Mouse (Mus musculus) left cerebral cortex, adult 2 months (tissue): Measurements from ENCODE around the gene Kcnq5. TPM values are rescaled to one million over a fixed set of nuclear protein-coding genes. Genes with fewer than 3 reads are reported as not detected.
A peak's percentile ranks its signal among the peaks of the same experiment; 100 is the strongest.
"Not testable (repeated sequence)": the region's sequence is repeated elsewhere in the genome, so short reads cannot be mapped to it uniquely, and the experiment has no call there.

Experiments used
- DNase-seq, 2 experiments: peaks; one replicate each; pipeline ENCODE4 v3.0.0; 2021 to 2022; ENCODE audit warnings: low spot score in 2 of 2, mixed read lengths in 1 of 2; ENCODE audit errors: extremely low spot score in 1 of 2
- H3K27ac ChIP-seq: fragments of 200-600 bp; 2 replicates; pipeline ENCODE4 v1.8.1; 2022
- H3K4me3 ChIP-seq: fragments of 200-600 bp; 2 replicates; pipeline ENCODE4 v1.8.1; 2022
- CTCF ChIP-seq: fragments of 200-600 bp; IDR thresholded peaks from 2 replicates; pipeline ENCODE4 v1.8.1; 2022; ENCODE audit warnings: antibody characterized with exemption, mild to moderate bottlenecking, moderate library complexity
- intact Hi-C: fragments of 180-260 bp; cut with DNase I; formaldehyde crosslinking; loops from one replicate; pipeline ENCODE4 v1.15.1; 2025
- total RNA-seq, 2 experiments: library from RNA; stranded (reverse); gene quantifications; 2 replicates each; pipeline ENCODE4 v1.2.3; 2021

Kcnq5 gene
- total RNA-seq, 2 experiments from 2014 or later: 81.3 to 81.5 TPM

DNA sequence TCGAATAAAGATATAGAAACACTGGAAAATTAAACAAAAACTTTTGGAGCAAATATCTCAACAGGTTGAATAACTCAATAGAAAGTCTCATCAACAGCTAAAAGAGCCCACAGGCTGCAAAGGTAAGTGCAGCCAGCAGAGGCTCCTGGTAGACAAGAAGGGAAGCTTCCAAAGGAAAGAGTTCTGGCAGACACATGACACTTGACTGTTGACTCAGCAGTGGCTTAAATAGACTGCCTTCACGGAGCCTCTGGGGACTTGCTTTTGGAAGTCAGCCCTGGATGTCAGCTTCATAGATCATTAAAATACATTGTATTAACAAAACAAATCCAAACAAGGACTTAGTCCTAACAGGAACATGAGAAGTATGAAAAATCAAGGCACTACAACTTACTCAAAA, 513.5 kb downstream of the Kcnq5 start:
- TF ChIP-seq CTCF: no peak; the same call in 1 of the 2 replicates
- Histone ChIP-seq H3K4me3 (no peak overlapping the region), H3K27ac (no peak overlapping the region)
- intact Hi-C loops: no loop called here
- DNase-seq: no peak

DNA sequence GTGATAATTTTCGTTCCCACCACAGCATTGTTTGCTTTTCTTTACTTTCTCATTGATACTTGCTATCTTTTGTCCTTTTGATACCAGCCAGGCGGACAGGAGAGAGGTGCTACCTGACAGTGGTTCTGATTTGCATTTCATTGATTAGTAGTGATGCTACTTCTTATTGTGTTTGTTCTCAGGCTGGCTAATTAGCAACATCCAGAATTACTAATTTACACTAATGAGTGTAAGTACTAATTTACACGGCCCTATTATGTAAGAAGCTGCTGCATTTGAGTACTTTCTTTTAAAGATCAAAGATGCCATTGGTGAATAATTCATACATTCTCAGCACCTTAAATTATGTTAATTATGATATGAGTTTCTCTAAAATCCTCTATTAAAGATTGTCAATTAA, 525.0 kb downstream of the Kcnq5 start:
- Histone ChIP-seq H3K27ac (no peak overlapping the region), H3K4me3 (no peak overlapping the region)
- intact Hi-C loops: no loop called here
- DNase-seq: no peak
- no peak for TF ChIP-seq CTCF

GRCm38 (mm10) chr1:21434853-21435252, 526.9 kb downstream of the Kcnq5 start:
- H3K4me3 ChIP-seq: no peak overlapping the region
- intact Hi-C loops: no loop called here
- no peak overlapping the region for H3K27ac ChIP-seq
- DNase-seq: no peak
- no peak for TF ChIP-seq CTCF

GRCm38 (mm10) chr1:21431666-21432065, 530.1 kb downstream of the Kcnq5 start:
- no peak for DNase-seq
- intact Hi-C loops: no loop called here
- Histone ChIP-seq H3K27ac (no peak overlapping the region), H3K4me3 (no peak overlapping the region)
- no peak for TF ChIP-seq CTCF

DNA sequence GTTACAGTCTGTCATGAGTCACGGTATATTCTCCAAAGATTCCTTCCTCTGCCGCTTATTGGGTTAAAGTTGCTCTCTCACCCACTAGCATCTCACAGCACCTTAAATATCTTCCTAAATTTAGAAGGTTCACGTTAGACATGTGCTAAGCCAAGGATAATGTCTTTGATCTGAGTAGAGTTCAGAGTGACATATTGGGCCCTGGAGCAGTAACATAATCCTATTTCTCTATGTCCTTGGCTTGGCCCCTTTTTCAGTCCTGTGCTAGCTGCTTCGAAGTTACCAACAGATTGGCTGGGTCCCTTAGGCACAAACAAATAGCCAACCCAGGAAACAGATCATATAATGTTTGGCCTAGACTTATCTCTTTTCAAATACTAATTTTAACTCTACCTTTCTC, 533.7 kb downstream of the Kcnq5 start:
- TF ChIP-seq CTCF: no peak
- intact Hi-C loops: no loop called here

GRCm38 (mm10) chr1:21425654-21426053, 536.1 kb downstream of the Kcnq5 start:
- TF ChIP-seq CTCF: no peak
- no peak for DNase-seq
- no peak overlapping the region for H3K27ac ChIP-seq
- no peak overlapping the region for H3K4me3 ChIP-seq
- intact Hi-C loops: no loop called here

More for the DNA sequence above, 533.7 kb downstream of the Kcnq5 start:
- Histone ChIP-seq H3K4me3 (no peak overlapping the region), H3K27ac (no peak overlapping the region)
- DNase-seq: no peak

DNA sequence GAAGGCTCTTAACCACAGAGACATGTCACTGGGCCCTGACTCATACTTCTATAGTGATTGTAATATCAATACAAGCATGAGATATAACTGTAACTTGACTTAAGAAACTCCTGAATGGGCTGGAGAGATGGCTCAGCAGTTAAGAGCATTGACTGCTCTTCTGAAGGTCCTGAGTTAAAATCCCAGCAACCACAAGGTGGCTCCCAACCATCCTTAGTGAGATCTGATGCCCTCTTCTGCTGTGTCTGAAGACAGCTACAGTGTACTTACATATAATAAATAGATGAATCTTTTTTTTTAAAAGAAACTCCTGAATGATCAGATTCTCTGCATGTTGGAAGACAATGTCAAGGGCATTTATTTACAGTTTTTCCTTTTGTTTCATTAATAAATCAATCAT, 542.4 kb downstream of the Kcnq5 start:
- peak in 1 of 2 experiments; percentile 42 for DNase-seq
- Histone ChIP-seq H3K4me3 (no peak overlapping the region), H3K27ac (no peak overlapping the region)
- intact Hi-C loops: loop anchor here (10.0 kb wide), 1 partner anchor 135 kb away; no protein-coding TSS in a partner anchor
- TF ChIP-seq CTCF: peak; percentile 56

GRCm38 (mm10) chr1:21412197-21412555, 549.6 kb downstream of the Kcnq5 start:
- Histone ChIP-seq H3K4me3 (no peak overlapping the region), H3K27ac (peak overlapping the region; percentile 80)
- intact Hi-C loops: loop anchor here (5.0 to 10.0 kb wide), 2 partner anchors 143 to 265 kb away; no protein-coding TSS in a partner anchor
- no peak for TF ChIP-seq CTCF
- DNase-seq: no peak

DNA sequence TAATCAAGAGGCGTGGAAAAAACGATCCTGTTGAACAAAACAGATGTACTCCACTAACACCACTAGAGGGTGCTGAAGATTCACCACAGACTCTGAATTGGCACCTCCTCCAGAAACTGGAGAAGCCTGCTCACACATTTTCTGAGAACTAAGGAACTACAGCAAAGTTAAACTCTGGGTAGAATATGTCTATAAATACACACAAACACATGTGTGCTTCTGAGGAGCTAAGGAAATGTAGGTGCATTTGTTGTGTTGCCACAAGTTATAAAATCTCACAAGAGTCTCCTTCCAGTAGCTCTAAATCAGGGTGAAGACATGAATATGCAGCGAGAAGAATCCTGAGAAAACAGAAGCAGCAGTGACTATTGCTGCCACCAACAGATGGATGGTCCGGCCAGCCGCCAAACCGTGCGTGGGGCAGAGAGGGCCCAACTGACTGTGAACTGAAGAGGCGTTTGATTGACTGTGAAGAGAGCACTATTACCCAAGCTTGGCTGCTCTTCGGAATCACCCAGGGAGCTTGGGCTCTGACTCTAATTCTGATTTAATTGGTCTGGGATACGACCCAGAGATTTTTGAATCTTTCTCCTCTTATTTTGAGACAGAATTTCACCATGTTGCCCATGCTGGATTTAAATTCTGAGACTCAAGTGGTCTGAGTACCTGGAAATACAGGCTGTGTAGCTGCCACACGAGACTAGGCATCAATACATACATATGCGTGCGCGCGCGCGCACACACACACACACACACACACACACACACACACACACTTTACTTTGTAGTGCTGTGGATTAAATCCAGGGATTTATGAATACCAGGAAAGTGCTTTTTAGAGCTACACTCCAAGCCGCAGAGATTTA, 550.2 kb downstream of the Kcnq5 start:
- peak overlapping the region; percentile 80 for H3K27ac ChIP-seq
- peak overlapping the region; percentile 9; the same call in 1 of the 2 replicates for H3K4me3 ChIP-seq
- TF ChIP-seq CTCF: peak; percentile 92
- peak; percentile 66 to 85 for DNase-seq
- intact Hi-C loops: loop anchor here (1.0 to 10.0 kb wide), 4 partner anchors 143 to 856 kb away; no protein-coding TSS in a partner anchor

GRCm38 (mm10) chr1:21407266-21407665, 554.5 kb downstream of the Kcnq5 start:
- no peak for TF ChIP-seq CTCF

GRCm38 (mm10) chr1:21402804-21403203, 558.9 kb downstream of the Kcnq5 start:
- intact Hi-C loops: no loop called here
- no peak overlapping the region for H3K27ac ChIP-seq
- no peak for TF ChIP-seq CTCF
- no peak for DNase-seq
- H3K4me3 ChIP-seq: no peak overlapping the region

More at GRCm38 (mm10) chr1:21407266-21407665, 554.5 kb downstream of the Kcnq5 start:
- H3K4me3 ChIP-seq: no peak overlapping the region
- intact Hi-C loops: loop anchor here (5.0 kb wide), 1 partner anchor 190 kb away; the partner anchor contains the start of gene Tmem14a
- no peak for DNase-seq
- no peak overlapping the region for H3K27ac ChIP-seq

- no peak for TF ChIP-seq CTCF
- Histone ChIP-seq H3K27ac (no peak overlapping the region), H3K4me3 (no peak overlapping the region)
- DNase-seq: no peak
- intact Hi-C loops: no loop called here
Observed at GRCm38 (mm10) chr1:21391138-21391671, 570.5 kb downstream of the Kcnq5 start.

GRCm38 (mm10) chr1:21383256-21383655, 578.5 kb downstream of the Kcnq5 start, which contains the start of gene Khdc1b:
Gene Khdc1b, plus strand, starts transcription at chr1:21383556.
- H3K4me3 ChIP-seq: no peak within 1 kb of the TSS
- intact Hi-C loops: no loop called here
- no peak for DNase-seq
- no peak within 1 kb of the TSS for H3K27ac ChIP-seq
- TF ChIP-seq CTCF: no peak

DNA sequence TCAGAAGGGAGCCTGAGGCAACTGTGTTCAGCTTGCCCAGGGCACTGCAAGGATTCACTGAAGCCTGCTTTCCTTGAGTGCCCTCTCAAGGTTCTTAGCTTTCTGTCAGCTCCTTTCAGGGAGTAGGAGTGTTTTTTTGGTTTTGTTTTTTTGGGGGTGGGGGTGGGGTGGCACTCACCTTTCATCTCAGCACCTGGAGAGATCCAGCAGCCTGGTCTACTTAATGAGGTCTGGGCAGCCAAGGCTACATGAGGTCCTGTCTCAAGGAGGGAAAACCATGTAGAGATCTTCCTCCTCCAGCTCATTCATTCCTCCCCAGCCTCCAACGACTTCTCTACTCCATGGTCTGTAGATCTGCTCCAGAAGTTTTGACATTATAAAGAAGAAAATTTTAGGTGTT, 593.7 kb downstream of the Kcnq5 start, which contains the start of gene Khdc1c:
Gene Khdc1c (plus strand): TSS at position 301 of the 400 bp plus-strand sequence.
- H3K27ac ChIP-seq, DNase-seq, intact Hi-C loops, H3K4me3 ChIP-seq: not testable (repeated sequence)
